Mouse (Mus musculus) urinary bladder, postnatal 25 days (tissue): Measurements from ENCODE around the gene Prr5.

ENCODE experiments used
- DNase-seq: peaks from one replicate; pipeline ENCODE4 v3.0.0; 2022; ENCODE audit warnings: low spot score

Prr5 gene

DNA sequence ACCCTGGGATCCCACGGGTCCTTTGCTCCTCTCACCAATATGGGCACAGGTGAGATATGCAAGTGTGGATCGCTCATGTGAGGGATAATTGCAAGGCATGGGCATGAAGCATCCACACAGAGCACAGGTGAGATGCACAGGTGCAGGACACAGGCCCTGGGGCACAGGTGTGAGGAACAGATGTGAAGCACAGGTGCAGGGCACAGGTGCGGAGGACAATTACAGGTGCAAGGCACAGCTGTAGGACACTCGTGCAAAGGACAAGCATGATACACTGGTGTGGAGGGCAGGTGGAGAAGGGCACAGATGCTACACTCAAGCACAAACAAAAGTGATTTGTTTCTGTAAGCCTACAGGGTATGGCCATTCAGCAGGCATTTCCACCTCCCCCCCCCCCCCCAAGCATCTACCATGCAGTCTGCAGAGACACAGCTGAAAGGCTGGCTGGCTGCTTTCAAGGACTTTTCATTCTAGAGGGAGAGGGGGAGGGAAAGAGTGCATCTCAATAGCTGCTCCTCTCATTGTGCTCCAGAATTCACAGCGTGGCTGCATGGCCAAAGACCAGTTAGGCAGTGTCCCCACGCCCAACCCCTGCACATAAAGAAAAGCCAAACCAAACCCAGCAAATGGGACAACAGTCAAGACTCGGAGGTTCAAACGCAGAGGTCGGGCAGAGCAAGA, 11.9 kb upstream of the Prr5 start:
- DNase-seq, result no peak

DNA sequence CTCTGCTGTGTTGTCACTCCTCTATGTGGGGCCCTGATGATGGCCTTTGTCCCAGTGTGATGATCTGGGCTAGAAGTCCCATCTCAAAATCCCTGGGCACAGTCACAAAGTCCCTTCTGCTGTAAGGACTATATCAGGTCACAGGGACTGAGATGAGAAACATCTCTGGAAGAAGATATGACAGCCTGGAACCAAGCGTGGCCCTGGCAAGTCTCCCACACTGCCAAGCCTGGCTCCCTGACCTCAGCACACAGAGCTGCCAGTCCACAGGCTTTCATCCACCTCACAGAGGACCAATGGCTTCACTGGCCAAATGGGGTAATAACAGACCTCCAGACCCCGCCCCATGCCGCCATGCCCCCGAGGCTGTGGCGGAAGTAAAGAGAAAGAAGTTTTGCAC, 10.8 kb upstream of the Prr5 start:
- DNase-seq, result no peak

DNA sequence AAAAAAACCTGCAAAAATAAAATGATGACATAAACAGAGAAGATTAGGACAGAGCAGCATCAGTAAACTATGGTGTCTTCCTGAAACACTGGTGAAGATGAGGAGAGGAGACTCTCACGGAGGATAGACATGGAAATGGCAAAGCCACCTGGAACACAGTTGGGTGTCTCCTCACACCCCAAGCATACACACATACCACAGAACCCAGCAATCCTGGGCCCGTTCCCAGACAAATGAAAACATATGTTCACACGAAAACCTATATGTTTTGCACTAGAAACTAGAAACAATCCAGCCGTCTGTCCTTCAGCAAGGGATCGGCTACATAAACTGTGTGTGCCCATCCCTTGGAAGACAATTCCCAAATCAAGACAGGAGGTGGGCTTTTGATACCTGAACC, 9.6 kb upstream of the Prr5 start:
- no peak for DNase-seq

DNA sequence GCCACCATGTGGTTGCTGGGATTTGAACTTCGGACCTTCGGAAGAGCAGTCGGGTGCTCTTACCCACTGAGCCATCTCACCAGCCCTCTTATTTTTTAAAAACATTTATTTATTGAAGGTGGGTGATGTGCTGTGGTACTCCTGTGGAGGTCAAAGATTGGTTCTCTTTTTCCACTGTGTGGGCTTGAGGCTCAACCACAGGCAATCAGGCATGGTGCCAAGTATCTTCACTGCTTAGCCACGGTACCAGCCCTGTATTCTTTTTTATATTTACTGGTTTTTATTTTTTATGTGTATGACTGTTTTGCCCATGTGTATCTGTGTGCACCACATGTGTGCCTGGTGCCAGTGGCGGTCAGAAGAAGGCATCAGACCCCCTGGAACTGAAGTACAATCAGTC, 8.1 kb upstream of the Prr5 start:
- no peak for DNase-seq

DNA sequence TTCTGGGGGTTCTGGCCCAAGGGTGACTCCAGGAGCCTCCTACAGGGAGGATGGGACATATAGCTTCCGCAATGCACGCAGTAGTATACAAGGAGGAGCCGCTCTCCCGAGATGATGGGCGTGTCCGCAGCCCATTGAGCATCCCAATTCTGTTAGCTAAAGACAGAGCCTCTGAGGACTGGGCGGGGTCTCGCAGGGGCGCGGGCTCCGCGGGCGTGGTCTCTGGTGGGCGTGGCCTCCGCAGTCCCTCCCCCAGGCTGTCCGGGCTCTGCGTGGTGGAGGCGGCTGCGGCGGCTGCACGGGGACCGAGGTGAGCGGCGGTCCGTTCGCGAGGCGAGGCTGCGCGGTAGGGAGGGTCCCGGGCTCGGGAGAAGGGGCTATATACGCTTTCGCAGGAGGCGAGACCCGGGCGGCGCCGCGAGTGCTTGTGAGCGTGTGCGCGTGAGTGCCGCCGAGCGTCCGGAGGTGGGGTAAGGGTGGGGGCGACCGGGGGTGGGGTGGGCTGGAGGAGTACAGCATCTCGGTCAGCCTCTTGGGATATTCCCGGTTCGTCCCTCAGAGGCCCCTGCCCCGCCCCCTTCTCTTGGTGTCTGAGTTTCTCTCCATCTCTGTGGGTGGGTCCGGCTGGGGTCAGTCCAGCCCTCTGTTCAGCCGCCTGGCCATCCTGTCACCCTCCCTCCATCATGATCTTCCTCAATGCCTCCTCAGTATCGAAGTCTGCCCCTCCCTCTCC, 6.3 kb upstream of the Prr5 start:
- DNase-seq, result peak; percentile 72

DNA sequence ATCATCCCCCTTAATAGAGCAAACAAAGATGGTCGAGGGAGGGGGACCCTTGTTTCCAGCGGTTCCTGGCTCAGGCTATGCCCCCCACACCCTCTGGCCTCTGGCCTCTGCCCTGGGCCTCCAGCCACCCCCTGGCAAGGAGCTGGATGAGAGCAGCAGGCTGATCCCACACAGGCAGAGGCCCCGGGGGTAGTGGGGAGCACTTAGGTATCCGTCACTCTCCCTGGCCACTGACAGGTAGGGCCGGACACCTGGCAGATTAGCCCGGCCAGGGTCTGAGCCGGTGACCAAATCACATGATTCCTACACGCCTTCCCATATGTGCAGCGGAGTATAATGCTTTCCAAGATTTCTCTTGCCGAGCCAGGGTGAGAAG, 5.7 kb upstream of the Prr5 start:
- DNase-seq, result no peak

DNA sequence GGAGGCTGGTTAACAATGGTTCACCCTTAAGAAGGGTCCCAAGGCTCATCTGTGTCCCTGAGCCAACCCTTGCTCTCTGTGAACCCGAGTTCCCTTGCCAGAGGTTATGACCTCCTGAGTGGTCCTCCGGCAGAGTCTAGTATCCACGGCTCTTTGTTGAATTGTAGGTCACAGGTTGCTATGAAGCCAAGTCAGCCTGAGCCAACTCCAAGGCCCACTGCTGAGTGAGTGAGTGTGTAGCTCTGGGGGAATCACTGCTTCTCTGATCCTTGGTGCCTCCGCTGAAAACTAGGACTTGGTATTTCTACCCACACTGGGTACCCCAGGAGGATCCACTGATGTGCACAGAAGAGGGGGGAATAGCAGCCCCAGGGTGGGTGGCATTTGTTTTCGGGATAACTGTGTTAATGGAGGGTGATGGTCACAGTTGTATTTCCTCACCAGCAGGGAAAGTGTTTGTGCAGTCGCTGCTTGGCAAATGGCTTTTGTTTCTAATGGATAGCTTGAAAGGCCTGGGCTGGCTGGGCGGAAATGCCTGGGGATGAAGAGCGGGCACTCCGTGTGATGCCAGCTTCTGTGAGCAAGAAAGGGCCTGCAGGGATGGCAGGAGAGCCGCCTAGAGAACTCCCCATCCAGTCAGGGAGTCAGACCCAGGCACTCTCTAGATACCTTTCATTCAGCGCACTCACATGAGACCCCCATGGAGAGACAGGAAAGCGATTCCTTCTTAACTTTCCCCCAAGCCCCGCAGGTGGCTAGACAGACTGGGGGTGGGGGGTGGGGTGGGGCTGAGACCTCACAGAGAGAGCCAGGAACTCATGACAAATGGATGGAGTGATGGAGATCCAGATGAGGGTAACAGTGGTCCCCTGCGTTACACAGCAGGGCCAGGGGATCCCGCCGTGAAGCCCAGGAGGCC, 4.6 kb upstream of the Prr5 start:
- no peak for DNase-seq

DNA sequence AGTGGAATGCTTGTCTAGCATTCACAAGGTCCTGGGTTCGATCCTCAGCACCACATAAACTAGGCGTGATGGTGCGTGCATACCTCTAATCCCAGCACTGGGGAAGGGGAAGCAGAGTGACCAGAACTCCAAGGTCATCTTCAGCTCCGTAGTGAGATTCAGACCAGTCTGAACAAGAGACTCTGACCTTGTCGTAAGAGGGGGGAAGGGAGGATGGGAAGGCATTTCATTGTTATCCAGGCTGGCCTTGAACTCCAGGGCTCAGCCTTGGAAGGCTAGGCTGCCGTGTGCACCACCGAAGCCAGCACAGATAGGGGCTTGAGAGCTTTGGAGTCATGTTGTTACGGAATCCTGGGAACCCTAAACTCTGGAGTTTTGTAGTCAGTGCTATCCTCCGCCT, 3.8 kb upstream of the Prr5 start:
- DNase-seq, result no peak

DNA sequence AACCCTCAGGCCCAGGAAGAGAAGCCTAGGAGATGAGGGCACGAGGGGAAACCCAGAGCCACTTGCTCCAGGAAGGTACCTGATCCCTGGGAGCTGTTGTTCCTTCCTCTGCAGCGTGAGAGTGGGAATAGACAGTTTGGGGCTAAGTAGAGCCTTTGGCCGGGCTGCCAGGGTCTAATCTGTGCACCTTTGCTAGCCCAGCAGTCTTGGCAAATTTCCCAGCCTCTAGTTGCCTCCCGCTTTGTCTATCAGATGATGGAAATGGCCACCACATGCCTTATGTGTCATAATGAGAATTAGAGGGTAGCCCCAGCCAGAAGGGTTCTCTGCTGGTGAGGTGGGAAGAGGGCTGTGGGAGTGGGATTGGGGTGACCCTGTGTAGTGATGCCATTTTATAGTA, 3.4 kb upstream of the Prr5 start:
- no peak for DNase-seq

DNA sequence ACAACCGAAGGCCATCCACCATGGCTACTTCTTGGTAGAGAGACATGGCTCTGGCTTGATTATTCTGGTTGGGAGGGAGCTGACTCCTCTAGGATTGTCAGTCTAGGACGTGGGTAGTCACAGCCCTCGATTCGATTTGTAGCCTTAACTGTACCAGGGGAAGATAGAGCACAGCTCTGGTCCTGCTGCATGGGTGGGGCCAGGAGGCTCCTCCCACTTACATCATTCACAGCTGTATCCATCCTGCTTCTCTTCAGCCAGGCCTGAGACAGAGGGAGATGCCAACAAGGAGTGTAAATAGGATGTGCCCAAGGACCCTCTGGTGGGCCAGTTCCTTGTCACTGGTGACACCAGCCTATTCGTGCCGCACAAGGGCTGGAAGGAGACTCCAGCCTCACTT, 1.8 kb upstream of the Prr5 start:
- no peak for DNase-seq

DNA sequence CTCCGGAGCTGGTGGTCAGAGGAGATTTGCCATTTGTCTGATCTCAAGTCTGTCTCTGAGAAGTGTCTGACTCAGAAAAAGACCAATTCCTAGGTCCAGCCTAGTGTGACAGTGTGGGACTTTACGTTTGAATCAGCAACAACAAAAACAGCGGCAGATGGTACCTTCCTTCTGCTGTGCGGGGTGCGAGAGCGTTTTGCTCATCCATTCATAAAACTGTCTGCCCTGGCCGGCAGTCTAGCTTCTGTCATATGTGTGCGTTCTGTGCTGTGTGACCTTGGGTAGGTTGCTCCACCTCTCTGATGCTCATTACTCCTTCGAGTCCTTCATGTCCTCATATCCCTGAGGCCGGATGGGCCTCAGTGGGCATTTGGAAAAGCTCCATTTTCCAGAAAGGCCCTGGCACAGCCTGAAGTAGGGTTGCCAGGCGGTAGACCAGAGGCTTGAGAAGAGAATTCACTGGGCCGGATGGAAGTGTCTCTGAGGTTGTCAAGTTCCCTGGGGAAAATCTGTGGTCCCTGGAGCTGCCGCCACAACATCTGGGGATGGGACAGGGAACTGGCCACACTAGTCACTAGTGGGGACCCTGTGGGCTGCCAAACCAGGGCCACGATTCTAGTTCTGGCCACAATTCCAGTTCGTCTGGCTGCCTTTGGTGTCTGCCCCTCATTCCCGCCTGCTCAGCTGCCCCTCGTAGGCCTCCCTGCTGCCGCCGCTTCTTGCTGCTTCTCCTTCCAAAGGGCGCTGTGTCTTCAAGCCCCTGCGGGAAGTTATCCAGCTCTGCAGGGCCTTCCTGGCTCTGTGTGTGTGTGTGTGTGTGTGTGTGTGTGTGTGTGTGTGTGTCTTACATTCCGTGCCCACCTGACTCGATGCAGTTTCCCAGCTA, 594 bp downstream of the Prr5 start:
- no peak for DNase-seq

DNA sequence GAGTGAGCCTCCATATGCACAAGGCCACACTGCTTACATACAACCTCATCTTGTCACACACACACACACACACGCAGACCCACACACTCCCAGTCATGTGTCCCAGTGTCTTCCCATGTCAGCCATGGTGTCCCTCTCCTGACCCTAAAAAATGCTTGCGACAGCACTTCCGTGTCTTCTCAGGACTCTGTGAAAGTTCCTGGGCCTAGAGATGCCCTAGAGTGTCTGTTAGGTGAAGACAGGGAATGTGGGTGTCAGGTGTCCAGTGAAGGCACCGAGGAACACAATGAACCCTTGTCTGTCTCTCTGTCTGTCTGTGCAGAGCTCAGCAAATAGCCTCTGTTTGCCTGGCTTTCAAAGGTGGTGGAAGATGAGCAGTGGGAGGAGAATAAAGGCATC, 1.2 kb downstream of the Prr5 start:
- DNase-seq, result no peak

DNA sequence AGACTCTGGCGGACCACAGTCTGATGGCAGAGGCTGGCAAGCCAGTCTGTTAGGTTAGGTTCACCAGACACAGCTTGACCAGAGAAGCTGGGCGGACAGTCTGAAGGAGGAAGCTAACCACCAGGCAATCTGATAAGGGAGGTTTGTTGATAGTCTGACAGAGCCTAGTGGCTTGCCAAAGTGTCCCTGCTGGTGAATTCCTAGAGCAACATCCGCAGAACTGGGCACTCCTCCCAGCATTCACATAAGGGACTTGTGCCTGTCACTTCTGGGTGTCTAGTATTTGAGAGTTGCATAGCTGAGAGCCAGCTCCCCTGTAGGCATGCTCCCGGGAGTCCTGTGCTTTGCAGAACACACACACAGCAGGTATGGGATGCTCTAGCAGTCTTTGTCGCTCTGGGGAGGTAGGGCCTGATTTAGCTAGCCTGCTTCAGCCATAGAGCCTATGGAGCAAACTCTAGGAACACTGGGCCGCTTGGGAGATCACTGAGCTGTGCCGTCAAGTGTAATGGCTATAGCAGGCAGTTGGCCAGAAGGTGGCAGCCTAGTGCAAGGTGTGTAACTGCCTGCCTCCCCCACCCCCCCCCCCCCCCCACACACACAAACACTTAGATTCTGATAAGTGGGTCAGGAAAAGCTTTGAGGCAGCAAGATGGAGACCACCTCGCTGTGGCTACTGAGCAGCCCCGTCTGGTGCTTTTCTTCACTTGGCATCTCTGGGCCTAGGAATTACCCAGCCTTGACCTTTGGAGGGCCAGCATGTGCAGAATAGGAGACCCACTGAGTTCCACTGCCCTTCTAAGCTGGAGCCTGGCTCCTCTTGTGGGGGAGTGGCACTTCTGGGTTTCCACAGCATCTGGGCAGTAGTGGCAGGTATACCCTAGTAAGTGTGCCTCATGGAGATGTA, 2.2 kb downstream of the Prr5 start:
- DNase-seq, result peak; percentile 58

DNA sequence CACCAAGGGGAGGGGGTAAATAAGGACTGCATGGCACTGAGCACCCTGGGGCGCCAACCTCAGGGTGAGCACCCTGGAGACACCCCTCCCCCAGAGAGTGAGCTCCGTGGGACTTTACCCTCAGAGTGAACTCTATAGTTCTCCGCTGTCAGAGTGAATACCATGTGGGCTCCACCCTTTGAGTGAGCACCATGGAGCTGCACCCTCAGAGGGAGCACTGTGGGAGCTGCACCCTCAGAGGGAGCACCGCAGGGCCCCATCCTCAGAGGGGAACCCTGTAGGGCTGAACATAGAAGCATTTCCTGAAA, 2.8 kb downstream of the Prr5 start:
- DNase-seq, result no peak

DNA sequence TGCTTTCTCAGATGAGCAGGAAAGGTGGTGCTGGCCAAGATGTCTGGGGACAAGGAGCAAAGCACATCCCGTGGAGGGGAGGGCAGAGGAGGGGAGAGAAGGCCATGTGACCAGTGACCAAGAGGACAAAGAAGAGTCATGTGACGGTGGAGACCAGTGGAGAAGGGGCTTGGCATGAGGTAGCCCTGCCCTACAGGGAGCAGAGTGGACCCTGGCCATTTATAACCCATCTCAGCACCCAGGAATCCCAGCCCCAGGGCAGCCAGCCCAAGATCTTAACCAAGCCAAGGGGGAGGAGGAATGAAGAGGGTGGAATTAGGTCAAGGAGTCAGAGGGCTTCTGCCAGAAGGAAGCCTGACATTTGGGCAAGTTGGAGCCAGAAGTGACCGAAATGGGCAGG, 3.2 kb downstream of the Prr5 start:
- DNase-seq, result no peak

DNA sequence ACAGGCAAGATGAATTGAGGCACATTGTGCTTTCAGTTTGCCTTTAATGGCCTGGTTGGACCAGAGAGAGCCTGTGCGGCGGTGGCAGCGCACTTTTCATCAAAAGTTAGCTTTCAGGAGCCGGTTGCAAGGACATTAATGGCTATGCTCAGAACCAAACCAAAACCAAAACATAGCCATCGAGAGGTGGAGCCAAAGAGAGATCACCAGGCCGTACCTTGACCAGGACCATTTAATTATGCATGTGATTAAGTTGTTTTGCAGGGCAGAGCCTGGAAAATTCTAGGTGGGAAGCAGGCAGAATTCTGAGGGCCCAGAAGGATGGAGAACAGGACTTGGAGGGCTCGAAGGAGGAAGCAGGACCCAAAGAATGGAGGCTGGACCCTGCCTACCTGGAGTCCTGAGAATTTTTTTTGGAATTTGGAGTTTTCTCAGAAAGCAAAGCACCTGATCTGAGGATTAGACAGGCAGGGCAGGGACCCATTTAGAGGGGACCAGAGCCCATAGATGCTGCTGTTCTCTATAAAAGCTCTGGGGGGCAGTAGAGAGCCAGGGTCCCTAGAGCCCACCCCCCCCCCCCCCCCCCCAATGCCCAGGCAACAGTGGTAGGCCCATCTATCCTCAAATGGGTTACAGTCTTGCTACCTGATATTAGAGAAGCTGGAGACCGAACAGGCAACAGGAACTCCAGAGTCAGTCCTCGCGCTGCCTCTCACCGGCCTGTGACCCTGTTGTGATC, 5.1 kb downstream of the Prr5 start:
- DNase-seq, result no peak

DNA sequence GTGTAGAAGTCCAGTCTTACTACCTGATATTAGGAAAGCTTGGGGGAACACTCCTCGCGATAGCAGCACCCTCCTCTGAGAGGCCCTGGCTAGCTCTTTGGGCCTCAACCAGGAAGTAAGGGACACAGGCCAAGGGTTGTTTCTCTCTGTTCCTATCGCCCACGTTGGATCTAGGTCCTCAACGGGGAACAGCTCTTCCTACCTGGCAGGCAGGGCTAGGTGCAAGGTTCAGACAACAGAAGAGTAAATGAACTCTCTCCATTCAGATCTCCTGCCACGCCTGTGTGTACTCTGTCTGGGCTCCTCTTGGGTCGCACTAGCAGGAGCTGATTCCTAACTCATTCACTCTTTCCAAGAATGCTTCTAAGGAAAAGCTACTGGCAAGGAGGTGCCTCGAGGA, 5.9 kb downstream of the Prr5 start:
- DNase-seq, result no peak

DNA sequence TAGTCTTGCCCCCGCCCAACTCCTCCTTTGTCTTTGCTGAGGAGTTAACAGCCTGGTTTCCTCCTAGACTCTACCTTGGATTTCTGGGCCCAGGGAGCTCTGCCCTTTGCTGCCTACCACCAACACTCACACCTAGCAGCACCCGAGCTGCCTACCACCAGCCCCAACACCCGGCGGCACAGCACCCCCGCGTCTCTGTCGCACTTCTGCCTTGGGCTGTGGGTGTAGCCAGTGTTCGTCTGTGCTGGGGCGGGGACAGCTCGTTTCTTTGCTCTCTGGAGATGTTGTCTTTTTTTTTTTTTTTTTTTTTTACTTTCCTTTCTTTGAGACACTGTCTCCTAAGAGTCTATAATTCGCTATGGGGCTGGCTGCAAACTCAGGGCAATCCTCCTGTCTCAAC, 8.5 kb downstream of the Prr5 start:
- DNase-seq, result no peak

DNA sequence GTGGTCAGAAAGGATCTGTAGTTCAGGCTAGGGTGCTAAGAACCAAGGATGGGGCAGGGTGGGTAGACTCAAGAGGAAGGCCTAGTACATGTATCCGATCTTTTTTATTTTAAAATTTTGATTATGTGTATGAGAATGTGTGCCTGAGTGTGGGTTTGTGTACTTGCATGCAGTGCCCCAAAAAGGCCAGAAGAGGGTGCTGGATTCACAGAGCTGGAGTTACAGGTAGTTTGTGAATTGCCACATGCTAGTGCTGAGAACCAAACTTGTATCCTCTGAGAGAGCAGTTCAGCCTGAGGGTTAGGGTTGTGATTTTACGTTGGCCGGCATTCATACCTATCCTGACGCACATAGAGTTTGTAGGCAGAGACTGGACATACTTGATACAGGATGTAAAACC, 9.7 kb downstream of the Prr5 start:
- no peak for DNase-seq

DNA sequence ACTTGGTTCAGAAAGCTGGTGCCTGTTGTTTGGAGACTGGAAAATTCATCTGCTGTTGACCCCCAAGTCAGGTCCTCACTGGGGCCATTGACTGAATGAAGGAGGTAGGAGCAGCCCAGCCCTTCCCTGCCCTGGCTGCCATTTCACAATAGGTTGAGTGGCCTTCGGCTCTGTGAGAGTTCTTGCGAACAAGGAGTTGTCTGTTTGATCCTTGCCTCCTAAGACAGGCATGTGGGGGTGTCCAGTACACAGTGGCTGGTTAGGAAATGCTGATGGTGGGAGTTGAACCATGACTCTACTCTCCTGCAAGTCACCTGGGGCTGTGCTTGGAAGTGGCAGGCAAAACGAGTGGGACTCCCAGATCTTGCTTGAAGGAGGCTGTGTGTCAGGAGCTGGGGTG, 10.4 kb downstream of the Prr5 start:
- no peak for DNase-seq
